Mouse (Mus musculus) spleen, postnatal 14 days (tissue): ENCODE results near the gene Polr2c.

Experiments used
- DNase-seq, 2 experiments: peaks; one replicate each; pipeline ENCODE4 v3.0.0; 2021 to 2022; ENCODE audit warnings: low spot score in 2 of 2

Polr2c gene

DNA sequence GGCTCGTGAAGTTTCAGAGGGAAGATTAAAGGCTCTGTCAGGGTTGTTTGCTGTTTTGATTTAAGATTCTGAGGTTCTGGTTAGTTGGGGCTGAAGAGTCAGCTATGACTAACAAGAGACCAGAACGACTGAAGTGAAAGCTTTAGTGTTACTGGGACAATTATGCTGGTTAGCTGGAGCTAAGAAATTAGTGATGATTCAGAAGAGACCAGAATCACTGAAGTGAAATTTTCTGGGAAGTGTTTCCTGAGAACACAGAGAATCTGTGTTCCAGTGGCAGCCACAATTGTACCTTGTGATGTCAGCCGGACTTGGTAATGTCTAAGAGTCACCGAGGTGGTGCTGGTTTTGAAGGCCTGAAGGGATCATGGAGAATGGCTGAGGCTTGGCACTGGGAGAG lies 23.5 kb downstream of the Polr2c start:
- no peak for DNase-seq

DNA sequence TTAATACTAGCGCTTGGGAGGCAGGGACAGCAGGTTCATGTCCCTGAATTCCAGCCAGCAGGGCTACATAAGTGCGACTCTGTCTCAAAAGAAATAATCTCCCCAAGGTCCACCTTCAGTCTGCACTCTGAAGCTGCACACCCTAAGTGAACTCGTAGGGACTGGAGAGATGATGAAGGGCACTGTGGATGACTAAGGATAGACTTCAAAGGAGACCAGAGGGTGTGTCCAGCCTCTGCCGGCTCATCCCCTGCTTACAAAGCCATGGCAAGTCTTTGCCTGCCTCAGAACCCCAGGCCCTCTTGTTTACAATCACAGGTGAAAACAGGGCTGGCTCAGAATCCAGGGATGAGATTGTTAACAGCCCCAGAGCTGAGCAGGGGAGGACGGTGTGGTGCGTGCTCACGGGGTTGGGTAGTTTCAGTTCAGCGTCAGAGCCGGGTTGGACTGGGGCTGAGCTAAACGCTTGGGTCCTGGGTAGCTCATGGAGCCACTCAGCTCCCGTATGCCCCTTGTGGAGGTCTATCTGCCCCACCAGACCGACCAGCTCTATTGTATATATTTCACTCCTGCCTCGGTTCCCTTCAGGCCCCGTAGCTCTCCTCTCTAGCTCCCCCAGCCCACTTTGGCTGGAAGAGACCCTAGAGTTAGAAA lies 31.3 kb downstream of the Polr2c start:
- no peak for DNase-seq

DNA sequence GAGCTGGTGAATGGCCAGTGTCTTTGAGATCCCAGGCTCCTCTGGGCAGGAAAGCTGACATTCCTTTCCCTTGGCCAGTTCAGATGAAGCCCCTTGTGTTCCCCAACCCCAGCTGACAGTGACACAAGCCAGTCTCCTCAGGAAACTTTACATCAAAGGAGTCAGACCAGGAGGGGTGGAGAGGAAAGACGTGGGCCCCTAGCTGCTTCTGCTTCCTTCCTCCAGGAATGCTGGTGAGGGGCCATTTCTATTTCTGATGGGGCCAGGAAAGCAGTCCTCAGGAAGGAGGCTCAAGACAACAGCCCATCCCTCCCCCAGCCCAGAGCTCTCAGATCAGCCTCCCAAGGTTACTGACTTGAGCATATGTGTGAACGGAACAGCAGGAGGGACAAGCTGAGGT lies 35.7 kb downstream of the Polr2c start:
- no peak for DNase-seq

DNA sequence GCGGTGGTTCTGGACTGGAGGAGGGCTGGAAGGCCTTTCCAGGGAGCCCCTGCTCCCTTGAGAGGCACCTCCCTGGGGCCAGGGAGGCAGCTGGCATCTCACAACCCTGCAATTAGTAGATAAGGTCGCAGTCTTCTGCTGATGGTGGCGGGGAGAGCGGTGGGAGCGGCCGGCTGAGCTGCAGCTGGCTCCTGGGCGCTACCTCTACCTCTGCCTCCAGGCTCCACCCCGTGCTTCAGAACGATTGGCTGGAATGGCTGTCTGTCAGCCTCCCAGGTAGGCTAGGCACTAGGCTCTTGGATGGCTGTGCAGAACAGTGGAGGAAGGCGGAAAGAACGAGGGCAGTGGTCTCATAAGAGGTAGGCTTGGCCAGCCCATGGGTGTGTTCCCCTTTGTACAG lies 42.0 kb downstream of the Polr2c start:
- peak; percentile 67 to 73 for DNase-seq

- DNase-seq, result no peak
These were observed 43.4 kb downstream of the Polr2c start for GRCm38 (mm10) chr8:94900617-94901016.

- DNase-seq, result no peak
These were observed 43.8 kb downstream of the Polr2c start for GRCm38 (mm10) chr8:94901031-94901430.

- no peak for DNase-seq
These were observed 46.5 kb downstream of the Polr2c start for GRCm38 (mm10) chr8:94903709-94904108.

- peak in 1 of 2 experiments; percentile 41 for DNase-seq
These were observed 47.4 kb downstream of the Polr2c start for GRCm38 (mm10) chr8:94904450-94905175.

- no peak for DNase-seq
These were observed 50.5 kb downstream of the Polr2c start for GRCm38 (mm10) chr8:94907591-94908300.

- peak; percentile 71 to 85 for DNase-seq
These were observed 51.6 kb downstream of the Polr2c start for GRCm38 (mm10) chr8:94908847-94909246.

DNA sequence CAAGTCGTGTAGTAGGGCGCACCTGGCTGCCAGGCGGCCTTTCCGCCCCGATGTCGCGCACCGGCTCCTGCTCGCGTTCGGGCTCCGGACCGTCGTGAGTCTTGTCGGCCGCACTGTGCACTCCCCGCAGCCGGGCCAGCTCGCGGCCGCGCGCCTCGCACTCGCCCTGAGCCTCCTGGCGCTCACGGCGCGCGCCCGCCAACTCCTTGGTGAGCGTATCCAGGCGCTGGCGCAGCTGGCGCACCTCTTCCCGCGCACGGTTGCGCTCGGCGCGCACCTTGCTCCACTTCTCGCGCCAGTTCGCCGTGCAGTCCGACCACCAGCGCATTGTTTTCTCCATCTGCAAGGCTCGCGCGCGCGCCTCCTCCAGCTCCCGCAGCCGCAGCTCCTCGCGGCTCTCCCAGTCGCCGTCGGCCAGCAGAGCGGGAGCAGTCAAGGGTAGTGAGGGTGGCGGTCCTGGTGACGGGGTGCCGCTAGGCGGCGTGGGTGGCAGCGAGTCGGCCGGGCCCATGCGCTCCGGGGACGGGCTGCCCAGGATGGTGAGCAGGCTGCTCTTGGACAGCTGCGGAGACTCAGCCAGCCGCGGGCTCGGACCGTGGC lies 55.9 kb downstream of the Polr2c start:
- peak in 1 of 2 experiments; percentile 24 for DNase-seq

- no peak for DNase-seq
These were observed 57.0 kb downstream of the Polr2c start for GRCm38 (mm10) chr8:94914256-94914655.

GRCm38 (mm10) chr8:94914701-94915101 lies 57.5 kb downstream of the Polr2c start:
- DNase-seq, result no peak

- no peak for DNase-seq
These were observed 59.2 kb downstream of the Polr2c start for GRCm38 (mm10) chr8:94916311-94916959.

DNA sequence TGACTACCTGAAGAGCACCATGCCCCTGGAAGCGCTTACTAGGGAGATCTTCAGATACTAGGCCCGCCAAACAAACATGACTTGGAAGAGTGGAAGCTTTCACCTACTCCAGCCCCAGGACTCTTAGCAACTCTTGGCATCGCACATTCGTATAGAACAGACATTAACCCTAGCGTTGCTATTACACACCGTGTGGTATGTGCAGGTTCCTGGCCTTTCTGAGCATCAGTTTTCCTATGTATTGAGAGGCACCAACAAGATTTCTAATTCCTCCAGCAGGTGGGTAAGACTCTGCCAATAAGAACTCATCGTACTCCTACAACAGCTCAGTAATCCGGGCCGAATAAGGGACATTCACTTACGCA lies 59.7 kb downstream of the Polr2c start:
- DNase-seq, result no peak

DNA sequence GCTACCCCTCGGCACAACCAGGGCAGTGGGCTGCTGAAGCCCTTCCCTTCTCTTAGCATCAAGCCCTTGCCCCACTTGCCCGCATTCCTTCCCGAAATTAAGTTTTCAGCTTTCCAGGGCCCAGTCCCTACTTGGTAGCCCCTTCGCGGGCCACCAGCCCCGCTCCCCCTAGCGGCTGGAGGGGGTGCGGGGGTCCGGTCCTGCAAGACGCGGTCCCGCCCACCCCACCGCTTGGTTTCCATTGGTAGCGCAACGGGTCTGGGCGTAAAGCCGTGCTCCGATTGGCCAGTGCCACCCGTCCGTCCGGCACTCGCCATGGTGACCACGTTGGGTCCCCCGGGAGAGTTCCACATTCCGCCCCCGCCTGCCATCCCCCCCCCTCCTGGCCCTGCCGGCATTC lies 60.1 kb downstream of the Polr2c start:
- peak; percentile 65 to 80 for DNase-seq

GRCm38 (mm10) chr8:94917851-94918495 lies 60.7 kb downstream of the Polr2c start, which contains the start of gene Ccdc102a:
Ccdc102a (minus strand) TSS chr8:94918098.
- no peak for DNase-seq

- DNase-seq, result no peak
These were observed 62.0 kb downstream of the Polr2c start for GRCm38 (mm10) chr8:94919256-94919655.

DNA sequence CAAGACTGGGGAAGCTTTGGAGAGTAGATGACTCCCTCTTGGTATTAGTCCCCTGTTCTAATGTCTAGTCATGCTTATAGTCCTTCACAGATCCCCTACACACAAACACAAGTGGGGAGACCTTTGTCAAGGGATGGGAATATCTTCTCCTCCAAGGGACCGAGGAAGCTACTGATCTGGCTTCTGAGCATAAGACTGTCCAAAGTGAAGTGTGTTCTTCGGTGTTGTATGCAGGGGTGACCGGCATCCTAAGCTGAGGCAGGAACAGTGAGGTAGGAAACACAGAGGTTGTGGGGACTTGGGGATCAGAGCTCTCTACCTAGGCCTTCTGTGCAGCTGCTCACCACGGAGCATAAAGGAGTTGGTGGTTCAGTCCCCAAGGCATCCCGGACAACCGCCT lies 64.9 kb downstream of the Polr2c start:
- DNase-seq, result no peak

DNA sequence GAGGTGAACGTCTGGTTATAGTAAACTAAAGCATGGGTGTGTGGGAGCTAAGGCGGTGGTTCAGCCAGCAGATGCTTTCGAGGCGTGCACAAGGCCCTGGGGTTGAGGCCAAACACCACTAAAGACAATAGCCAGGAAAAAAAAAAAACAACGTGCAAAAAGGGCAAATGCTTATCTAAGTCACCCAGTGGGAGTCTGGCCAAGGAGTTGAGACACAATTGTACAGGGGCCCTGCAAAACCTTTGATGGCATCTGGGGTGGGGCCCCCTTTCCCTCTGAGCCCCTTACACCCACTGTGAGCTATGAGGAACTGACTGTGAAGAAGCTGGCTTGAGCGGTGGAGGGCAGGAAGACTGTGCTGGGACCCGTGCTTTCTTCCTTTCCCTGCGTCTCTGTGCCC lies 65.4 kb downstream of the Polr2c start:
- DNase-seq, result no peak
